Mouse (Mus musculus): ENCODE data around the gene Igfbp7.

DNA sequence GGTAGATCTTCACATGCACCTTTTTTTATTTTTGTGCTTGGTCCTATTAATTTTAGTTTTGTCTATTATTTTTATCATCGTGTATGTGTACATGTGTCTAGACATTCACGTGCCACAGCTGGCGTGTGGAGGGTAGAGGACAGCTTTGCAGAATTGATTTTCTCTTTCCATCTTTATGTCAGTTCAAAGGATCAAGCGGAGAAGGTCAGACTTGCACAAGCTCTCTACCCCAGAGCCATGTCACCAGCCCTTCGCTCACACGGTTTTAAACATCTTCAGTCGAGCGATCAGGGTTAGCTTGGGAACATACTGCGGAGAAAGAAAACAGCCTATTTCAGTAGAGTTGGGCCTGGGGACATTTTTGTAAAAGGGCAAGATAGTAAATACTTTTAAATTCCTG lies 23.2 kb upstream of the Igfbp7 start:
- TF ChIP-seq CTCF (conservative IDR thresholded peaks at IDR 0.05; ENCODE audit: insufficient read depth, insufficient read length, low read depth, low read length) (no peak), POLR2A (IDR thresholded peaks at IDR 0.05; ENCODE audit: low read depth, low read length) (no peak)
